Mouse (Mus musculus) lung, adult 2 months (tissue): Measurements from ENCODE around the gene Tmem218. TPM values are rescaled to one million over a fixed set of nuclear protein-coding genes. Genes with fewer than 3 reads are reported as not detected.

Experiments
- DNase-seq: peaks from one replicate; pipeline ENCODE4 v3.0.0; 2022
- H3K4me1 ChIP-seq: fragments of 200-500 bp; 2 replicates; pipeline ENCODE4 v1.6.1; 2011; ENCODE audit warnings: low read length; ENCODE audit not compliant: control insufficient read depth, insufficient read depth
- H3K4me3 ChIP-seq: fragments of 200-500 bp; replicated peaks from 2 replicates; pipeline ENCODE3; 2011; ENCODE audit warnings: low read depth, mild to moderate bottlenecking, control low read depth, low read length; ENCODE audit errors: extremely low read depth
- CTCF ChIP-seq: fragments of 200-500 bp; IDR thresholded peaks from 2 replicates; pipeline ENCODE4 v1.5.1; 2011; ENCODE audit warnings: mild to moderate bottlenecking, low read length, control low read depth; ENCODE audit not compliant: insufficient read depth
- POLR2A ChIP-seq: fragments of 200-500 bp; IDR thresholded peaks from 2 replicates; pipeline ENCODE4 v1.6.1; 2011; ENCODE audit warnings: low read depth, mild to moderate bottlenecking, control low read depth, low read length, borderline replicate concordance; ENCODE audit errors: extremely low read depth
- WGBS: fragments of 180-500 bp; shearing (Covaris S2); methylation state at CpG from one replicate; pipeline ENCODE4 v1.1.7; 2018; 5-methylcytosine and 5-hydroxymethylcytosine counted together
- polyA plus RNA-seq: library from polyadenylated mRNA; depleted of rRNA; stranded (reverse); fragments of >200 nt; gene quantifications from 2 replicates; pipeline ENCODE4 v1.2.3, GENCODE M21; 2012; rRNA removed

Gene Tmem218
- polyA plus RNA-seq, 1 experiment: 3.1 TPM

DNA sequence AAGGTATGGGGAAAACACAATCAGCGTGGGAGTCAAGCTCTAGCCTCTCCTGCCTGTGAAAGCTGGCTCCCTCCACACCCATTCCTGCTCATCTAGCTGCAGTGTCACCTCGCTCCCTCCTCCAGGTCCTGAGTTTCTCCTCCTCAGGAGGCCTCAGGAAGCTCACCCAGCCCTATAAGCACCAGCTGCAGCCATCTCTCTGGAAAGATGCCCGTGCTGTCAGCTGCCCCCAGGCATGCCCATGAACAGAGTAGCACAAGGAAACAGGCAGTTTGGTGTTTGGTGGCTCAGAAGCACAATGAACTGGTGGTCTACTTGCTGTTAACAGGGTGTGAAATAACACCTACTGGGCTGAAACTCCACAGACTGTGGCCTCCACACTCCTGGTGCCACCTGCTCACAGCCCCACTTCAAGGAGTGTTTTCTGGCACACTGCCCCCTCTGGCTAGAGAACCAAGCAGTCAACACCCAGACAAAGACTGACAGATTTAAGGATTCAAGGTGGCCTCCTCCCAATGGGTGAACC is 40.4 kb downstream of the Tmem218 start:
- TF ChIP-seq CTCF: no peak
- TF ChIP-seq POLR2A: no peak
- no peak for DNase-seq
- WGBS: 69% methylated on average over 3 of the region's 3 CpGs
- no peaks in the 10 kb centered on the region for H3K4me1 ChIP-seq
- H3K4me3 ChIP-seq: no peak overlapping the region

DNA sequence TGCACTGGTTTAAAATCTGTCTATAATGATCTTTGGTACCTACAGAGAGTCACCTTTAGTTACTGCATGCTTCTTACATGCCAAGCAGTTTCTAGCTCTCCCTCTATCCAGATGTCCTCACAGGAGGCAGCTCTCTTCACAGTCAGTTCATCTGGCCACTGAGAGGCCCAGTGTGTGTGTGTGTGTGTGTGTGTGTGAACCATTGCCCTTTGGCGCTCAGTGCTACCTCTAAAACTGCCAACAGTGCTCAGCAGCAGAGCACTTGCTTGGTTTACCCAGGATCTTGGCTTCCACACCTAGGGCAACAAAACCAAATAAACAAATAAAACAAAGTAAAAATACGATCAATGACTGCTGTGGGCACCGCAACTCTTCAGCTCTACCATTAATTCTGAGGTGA is 42.0 kb downstream of the Tmem218 start:
- 73% methylated on average over 3 of the region's 3 CpGs for WGBS
- Histone ChIP-seq H3K4me1 (no peaks in the 10 kb centered on the region), H3K4me3 (no peak overlapping the region)
- no peak for DNase-seq
- TF ChIP-seq POLR2A (no peak), CTCF (no peak)

GRCm38 (mm10) chr9:37250631-37251030 is 42.6 kb downstream of the Tmem218 start:
- H3K4me3 ChIP-seq: no peak overlapping the region
- H3K4me1 ChIP-seq: no peaks in the 10 kb centered on the region
- WGBS: 83% methylated on average over 6 of the region's 6 CpGs
- TF ChIP-seq POLR2A (no peak), CTCF (no peak)
- no peak for DNase-seq

DNA sequence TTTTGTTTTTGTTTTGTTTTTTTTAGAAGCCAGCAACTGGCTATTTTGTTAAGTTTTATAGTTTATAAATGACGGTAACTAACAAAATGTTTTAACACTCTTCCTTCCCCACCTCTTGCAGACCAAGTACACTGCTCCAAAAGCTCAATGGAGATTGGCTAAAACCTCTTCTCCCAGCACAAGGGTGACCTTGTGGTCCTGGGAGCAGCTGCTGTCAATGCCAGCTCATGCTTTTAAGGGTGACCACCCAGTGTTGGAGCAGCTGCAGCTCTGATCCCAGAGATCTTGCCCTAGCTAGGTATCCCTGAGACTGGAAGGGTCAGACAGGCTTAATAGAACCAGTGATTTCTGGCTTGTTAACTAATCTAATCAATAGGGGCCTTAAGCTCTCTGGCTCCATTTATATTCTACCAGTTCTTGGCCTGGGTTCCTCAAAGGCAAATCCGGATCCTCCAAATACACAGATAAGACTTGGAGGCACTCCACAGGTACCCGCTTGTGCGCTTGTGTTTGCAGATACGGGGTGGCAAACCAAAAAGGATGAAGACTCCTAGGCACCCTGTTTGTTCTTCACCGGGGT is 46.6 kb downstream of the Tmem218 start:
- no peaks in the 10 kb centered on the region for H3K4me1 ChIP-seq
- WGBS: 17% methylated on average over 6 of the region's 6 CpGs
- no peak for DNase-seq
- TF ChIP-seq CTCF: no peak
- TF ChIP-seq POLR2A: no peak
- no peak overlapping the region for H3K4me3 ChIP-seq

DNA sequence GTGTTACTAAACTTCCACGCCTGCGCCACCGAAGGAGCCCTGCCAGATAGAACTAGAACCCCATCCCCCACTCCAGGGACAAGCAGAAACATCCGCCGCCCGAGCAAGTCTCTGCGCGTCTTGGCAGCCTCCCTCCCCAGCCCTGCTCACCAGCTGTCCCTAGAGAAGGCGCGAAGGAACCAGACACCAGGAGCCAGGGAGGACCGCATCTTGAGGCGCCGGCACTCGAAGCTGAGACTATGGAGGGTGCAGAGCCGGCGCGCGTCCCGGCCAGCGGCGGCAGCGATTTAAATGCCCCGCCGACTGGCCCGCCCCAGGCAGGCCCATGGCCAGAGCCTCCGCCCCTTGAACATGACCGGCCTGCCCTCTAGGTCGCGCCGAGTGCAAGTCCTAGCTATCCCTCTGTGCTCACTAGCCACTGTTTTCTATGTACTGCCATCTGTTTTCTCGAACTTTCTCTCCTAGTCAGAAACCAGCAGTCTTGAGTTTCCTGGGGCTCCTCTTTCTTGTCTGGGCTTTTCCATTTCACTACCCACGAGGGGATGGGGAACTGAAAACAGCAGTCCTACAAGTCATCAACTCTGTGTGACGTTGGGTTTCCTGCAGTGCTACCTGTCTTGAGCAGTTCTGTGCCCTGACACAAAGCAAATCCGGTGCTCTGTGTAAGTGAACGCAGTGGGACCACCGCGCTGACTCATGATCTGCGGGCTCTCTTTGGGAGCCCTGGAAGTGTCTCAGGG is 47.3 kb downstream of the Tmem218 start, which contains the start of gene Slc37a2:
Slc37a2 (minus strand) TSS at position 590 of the 740 bp plus-strand sequence.
- Histone ChIP-seq H3K4me3 (peak within 1 kb of the TSS; percentile 67), H3K4me1 (no peaks in the 10 kb centered on the region)
- peak; percentile 62 for DNase-seq
- WGBS: 2% methylated on average over 38 of the region's 38 CpGs
- TF ChIP-seq POLR2A (no peak), CTCF (no peak)

- TF ChIP-seq POLR2A: no peak
- TF ChIP-seq CTCF: peak; percentile 65
- WGBS: 15% methylated on average over 7 of the region's 7 CpGs
- DNase-seq: peak; percentile 38
- Histone ChIP-seq H3K4me1 (no peaks in the 10 kb centered on the region), H3K4me3 (no peak overlapping the region)
Measured at GRCm38 (mm10) chr9:37255889-37256225, 47.8 kb downstream of the Tmem218 start.

DNA sequence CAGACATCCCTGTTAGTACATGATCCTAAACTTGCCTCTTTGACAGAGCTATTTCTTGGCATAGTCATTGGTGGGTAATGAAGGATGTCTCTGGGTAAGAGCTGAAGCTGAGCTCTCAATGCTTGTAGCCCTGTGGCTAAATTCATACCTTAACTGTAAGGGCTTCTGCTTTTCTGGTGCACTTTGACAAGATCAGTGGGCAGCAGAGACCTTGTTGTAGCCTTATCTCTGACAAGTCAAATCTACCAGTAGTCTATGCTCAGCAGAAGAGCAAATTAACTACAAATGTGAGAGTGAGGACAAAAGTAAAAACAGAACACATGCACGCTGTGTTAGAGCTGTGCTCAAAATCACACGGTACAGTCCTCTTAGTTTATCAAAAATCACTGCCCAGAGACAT is 58.6 kb downstream of the Tmem218 start:
- DNase-seq: no peak
- TF ChIP-seq POLR2A: no peak
- no peak for TF ChIP-seq CTCF
- Histone ChIP-seq H3K4me3 (no peak overlapping the region), H3K4me1 (no peaks in the 10 kb centered on the region)
- 91% methylated on average over 2 of the region's 2 CpGs for WGBS

Other genes with a start within 250 kb of the Tmem218 start
- 32.2 and 37.2 TPM in 2 replicates for gene Pknox2, start 60.8 kb upstream of the Tmem218 start, polyA plus RNA-seq
- gene Slc37a2, start 47.5 kb downstream of the Tmem218 start, polyA plus RNA-seq: 4.4 and 6.5 TPM in 2 replicates
- 1.7 and 2.1 TPM in 2 replicates for gene Ccdc15, start 140.2 kb downstream of the Tmem218 start, polyA plus RNA-seq
- gene Hepacam, start 159.1 kb downstream of the Tmem218 start, polyA plus RNA-seq: 2.0 and 2.9 TPM in 2 replicates
- 67.8 and 88.4 TPM in 2 replicates for gene Robo4, start 193.7 kb downstream of the Tmem218 start, polyA plus RNA-seq
- 0.07 and 0.22 TPM in 2 replicates for gene Robo3, start 225.0 kb downstream of the Tmem218 start, polyA plus RNA-seq